Mouse (Mus musculus) megakaryocyte-erythroid progenitor cell, adult 5-6 weeks (primary cell): ENCODE results near the gene Aldh6a1. TPM values are rescaled to one million over a fixed set of nuclear protein-coding genes. Genes with fewer than 3 reads are reported as not detected.
A peak's percentile ranks its signal among the peaks of the same experiment; 100 is the strongest.

Experiments used
- ATAC-seq: replicated peaks from 2 replicates; pipeline ENCODE4 v1.8.0; 2016; ENCODE audit warnings: mild to moderate bottlenecking, inconsistent platforms; ENCODE audit not compliant: severe bottlenecking, poor library complexity, low FRiP score, low TSS enrichment
- total RNA-seq, 2 experiments: library from RNA; stranded (forward) in 1 of 2; stranded (reverse) in 1 of 2; fragments of 200-1000, 215-1000 nt in 1 of 2; fragments of >200 nt in 1 of 2; fragmentation: Nextera tagmentation in 1 of 2; gene quantifications; 2 replicates each; pipeline ENCODE4 v1.2.3; 2014 to 2017

Gene Aldh6a1
- total RNA-seq, 2 experiments from 2014 or later = 7.0 to 11.2 TPM

DNA sequence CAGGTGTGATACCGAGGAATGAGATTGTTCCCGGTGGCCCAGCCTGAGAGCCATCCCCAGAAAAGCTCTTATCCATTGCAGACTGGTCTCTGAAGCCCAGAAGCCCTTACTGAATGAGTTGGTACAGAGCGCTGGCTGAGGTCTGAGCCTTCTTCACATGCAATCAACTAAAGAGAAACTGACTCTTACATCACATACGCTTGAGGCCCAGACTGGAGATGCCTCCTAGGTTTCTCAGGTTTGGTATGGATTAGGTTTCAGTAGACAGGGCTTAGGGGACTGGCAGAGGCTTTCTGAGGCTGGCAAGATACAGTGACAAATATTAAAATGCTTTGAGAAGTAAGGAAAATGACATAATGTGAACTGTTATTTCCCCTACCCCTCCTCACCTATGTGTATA lies 65.4 kb downstream of the Aldh6a1 start:
- ATAC-seq = no peak

DNA sequence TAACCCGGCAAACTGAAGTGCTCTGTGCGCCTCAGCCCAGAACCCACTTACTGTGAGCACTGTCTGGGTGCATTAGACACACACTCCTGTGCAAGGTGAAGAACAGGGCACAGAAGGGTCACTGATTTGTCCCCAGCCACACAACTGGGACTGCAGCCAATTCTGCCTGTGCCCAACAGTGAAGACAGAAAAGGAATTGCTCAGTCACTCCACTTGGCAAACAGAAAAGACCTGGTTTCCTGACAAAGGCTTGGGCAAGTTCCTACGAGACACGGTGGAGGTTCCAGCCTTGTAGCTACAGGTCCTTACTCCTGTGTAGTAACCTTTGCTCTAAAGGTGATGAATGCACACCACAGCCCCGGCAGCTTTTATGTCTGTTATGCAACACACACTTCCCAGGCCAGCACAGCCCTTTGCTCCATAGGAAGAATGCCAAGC lies 66.1 kb downstream of the Aldh6a1 start:
- ATAC-seq = peak; percentile 37

DNA sequence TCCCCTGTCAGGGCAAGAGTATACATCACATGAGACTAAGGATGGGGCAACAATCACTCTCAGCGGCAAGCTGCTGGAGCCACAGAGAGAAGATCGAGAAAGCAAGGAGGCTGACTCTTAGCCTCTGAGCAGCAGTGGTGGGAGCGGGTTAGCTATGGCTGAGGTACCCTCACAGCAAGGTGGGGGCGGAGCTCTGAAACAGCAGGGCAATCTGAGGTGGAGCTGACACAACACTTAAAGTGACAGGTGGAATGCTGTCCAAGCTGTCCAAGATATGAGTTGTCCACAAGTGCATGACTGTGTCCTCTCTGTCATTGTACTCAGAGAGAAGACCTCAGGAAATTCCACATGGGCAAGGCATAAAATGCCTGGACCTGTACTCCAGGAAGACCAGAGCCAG lies 68.4 kb downstream of the Aldh6a1 start:
- ATAC-seq = no peak

Other genes starting within 250 kb of the Aldh6a1 start
- gene Elmsan1, start 232.1 kb downstream of the Aldh6a1 start, total RNA-seq (2014; fragmentation: Nextera tagmentation) = 29.6 and 42.1 TPM in 2 replicates
- 12.9 and 13.2 TPM in 2 replicates for gene Elmsan1, start 232.1 kb downstream of the Aldh6a1 start, total RNA-seq (2017)
- 35.1 and 43.9 TPM in 2 replicates for gene Ptgr2, start 165.8 kb downstream of the Aldh6a1 start, total RNA-seq (2014; fragmentation: Nextera tagmentation)
- gene Ptgr2, start 165.8 kb downstream of the Aldh6a1 start, total RNA-seq (2017) = 72.3 and 96.3 TPM in 2 replicates
- gene Zfp410, start 134.2 kb downstream of the Aldh6a1 start, total RNA-seq (2014; fragmentation: Nextera tagmentation) = 73.5 and 91.4 TPM in 2 replicates
- 61.7 and 63.0 TPM in 2 replicates for gene Zfp410, start 134.2 kb downstream of the Aldh6a1 start, total RNA-seq (2017)
- 24.5 and 55.2 TPM in 2 replicates for gene Coq6, start 89.3 kb downstream of the Aldh6a1 start, total RNA-seq (2014; fragmentation: Nextera tagmentation)
- 24.3 and 40.0 TPM in 2 replicates for gene Coq6, start 89.3 kb downstream of the Aldh6a1 start, total RNA-seq (2017)
- gene Fam161b, start 89.2 kb downstream of the Aldh6a1 start, total RNA-seq (2014; fragmentation: Nextera tagmentation) = 3.3 and 7.8 TPM in 2 replicates
- 3.9 and 6.2 TPM in 2 replicates for gene Fam161b, start 89.2 kb downstream of the Aldh6a1 start, total RNA-seq (2017)
- 11.8 and 13.6 TPM in 2 replicates for gene Entpd5, start 42.0 kb downstream of the Aldh6a1 start, total RNA-seq (2014; fragmentation: Nextera tagmentation)
- gene Entpd5, start 42.0 kb downstream of the Aldh6a1 start, total RNA-seq (2017) = 14.5 and 26.4 TPM in 2 replicates
- gene Bbof1, start 41.9 kb downstream of the Aldh6a1 start, total RNA-seq (2014; fragmentation: Nextera tagmentation) = 1.1 and 2.0 TPM in 2 replicates
- gene Bbof1, start 41.9 kb downstream of the Aldh6a1 start, total RNA-seq (2017) = 4.5 and 7.6 TPM in 2 replicates
- gene Rnf113a2, start 33.8 kb downstream of the Aldh6a1 start, total RNA-seq (2014; fragmentation: Nextera tagmentation) = 24.5 and 30.2 TPM in 2 replicates
- 34.9 and 35.0 TPM in 2 replicates for gene Rnf113a2, start 33.8 kb downstream of the Aldh6a1 start, total RNA-seq (2017)
- gene Lin52, start 418 bp upstream of the Aldh6a1 start, total RNA-seq (2014; fragmentation: Nextera tagmentation) = 17.0 and 20.2 TPM in 2 replicates
- gene Lin52, start 418 bp upstream of the Aldh6a1 start, total RNA-seq (2017) = 12.6 and 16.5 TPM in 2 replicates
- gene Vsx2, start 118.8 kb upstream of the Aldh6a1 start, total RNA-seq (2014; fragmentation: Nextera tagmentation) = not detected in 2 replicates
- not detected in 2 replicates for gene Vsx2, start 118.8 kb upstream of the Aldh6a1 start, total RNA-seq (2017)
- 6.9 and 9.9 TPM in 2 replicates for gene Abcd4, start 166.4 kb upstream of the Aldh6a1 start, total RNA-seq (2014; fragmentation: Nextera tagmentation)
- 4.5 and 6.0 TPM in 2 replicates for gene Abcd4, start 166.4 kb upstream of the Aldh6a1 start, total RNA-seq (2017)
- not detected in 2 replicates for gene Vrtn, start 190.0 kb upstream of the Aldh6a1 start, total RNA-seq (2014; fragmentation: Nextera tagmentation)
- gene Vrtn, start 190.0 kb upstream of the Aldh6a1 start, total RNA-seq (2017) = not detected in 2 replicates
- gene Syndig1l, start 247.8 kb upstream of the Aldh6a1 start, total RNA-seq (2014; fragmentation: Nextera tagmentation) = not detected in 2 replicates
- not detected in 2 replicates for gene Syndig1l, start 247.8 kb upstream of the Aldh6a1 start, total RNA-seq (2017)